ENCODE assay signal across 15 mouse cellular contexts in the genomic region with DNA sequence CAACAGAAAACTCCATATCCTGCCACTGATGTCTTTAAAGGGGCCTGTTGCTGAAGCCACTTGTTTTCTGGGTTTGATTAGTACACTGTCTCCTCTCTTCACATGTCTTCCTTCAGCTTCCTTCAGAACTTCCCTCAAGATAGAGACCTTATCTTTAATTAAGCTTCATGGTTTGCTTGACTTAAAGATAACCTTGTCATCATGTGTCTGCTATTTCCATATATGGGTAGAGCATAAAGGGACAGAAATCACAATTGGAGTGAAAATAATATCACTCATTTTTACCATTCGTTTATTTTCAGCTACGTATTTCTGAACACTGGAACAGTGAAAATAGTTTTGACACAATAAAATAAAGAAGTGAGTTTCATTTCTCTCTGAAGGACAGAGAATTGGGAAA.
"Had no signal": no experiment of that assay in that cellular context is flagged by ENCODE, and none has a peak within 500 bp of the region (broad histone marks: within the 10 kb centered on the region; RNA-seq: fewer than 3 reads in every experiment).

No protein-coding gene starts in this region.

- H3K4me2 ChIP-seq: neural tube, embryonic 13.5 days; neural tube, embryonic 15.5 days; stomach, embryonic 15.5 days had no signal

- H3K9me3 ChIP-seq: neural tube, embryonic 13.5 days; neural tube, embryonic 15.5 days; stomach, embryonic 15.5 days had no signal

- H3K27ac ChIP-seq: neural tube, embryonic 13.5 days; neural tube, embryonic 15.5 days; stomach, embryonic 15.5 days; stomach, postnatal 0 days had no signal

- H3K4me3 ChIP-seq: neural tube, embryonic 13.5 days; neural tube, embryonic 15.5 days; stomach, embryonic 15.5 days had no signal

- DNase-seq: retina, postnatal 1 day; right cerebral cortex, adult 18-20 months; right cerebral cortex, postnatal 14 days; right cerebral cortex, postnatal 25 days; right cerebral cortex, postnatal 4 days; spleen, adult 18-20 months; thymus, adult 18-20 months; thymus, adult 2 months; thymus, postnatal 25 days; thymus, postnatal 36 days; thymus, postnatal 4 days had no signal

- H3K9ac ChIP-seq: neural tube, embryonic 13.5 days; neural tube, embryonic 15.5 days; stomach, embryonic 15.5 days had no signal

- H3K4me1 ChIP-seq: stomach, embryonic 15.5 days had no signal

- H3K36me3 ChIP-seq: stomach, embryonic 15.5 days had no signal

- H3K27me3 ChIP-seq: neural tube, embryonic 13.5 days; neural tube, embryonic 15.5 days; stomach, embryonic 15.5 days had no signal
